Mouse (Mus musculus) brain, embryonic 14.5 days (tissue): Measurements from ENCODE around the gene Ackr2.

Experiments
- CTCF ChIP-seq: fragments of 200-500 bp; IDR thresholded peaks from 2 replicates; pipeline ENCODE4 v1.5.1; 2012; ENCODE audit warnings: inconsistent platforms, mild to moderate bottlenecking, moderate library complexity, borderline replicate concordance; ENCODE audit not compliant: insufficient read depth, insufficient read length; ENCODE audit errors: extremely low read depth
- POLR2A ChIP-seq: fragments of 200-500 bp; IDR thresholded peaks from 2 replicates; pipeline ENCODE4 v1.6.1; 2012; ENCODE audit warnings: mild to moderate bottlenecking, inconsistent platforms, borderline replicate concordance; ENCODE audit not compliant: poor library complexity, insufficient read depth, insufficient read length, severe bottlenecking; ENCODE audit errors: extremely low read depth

DNA sequence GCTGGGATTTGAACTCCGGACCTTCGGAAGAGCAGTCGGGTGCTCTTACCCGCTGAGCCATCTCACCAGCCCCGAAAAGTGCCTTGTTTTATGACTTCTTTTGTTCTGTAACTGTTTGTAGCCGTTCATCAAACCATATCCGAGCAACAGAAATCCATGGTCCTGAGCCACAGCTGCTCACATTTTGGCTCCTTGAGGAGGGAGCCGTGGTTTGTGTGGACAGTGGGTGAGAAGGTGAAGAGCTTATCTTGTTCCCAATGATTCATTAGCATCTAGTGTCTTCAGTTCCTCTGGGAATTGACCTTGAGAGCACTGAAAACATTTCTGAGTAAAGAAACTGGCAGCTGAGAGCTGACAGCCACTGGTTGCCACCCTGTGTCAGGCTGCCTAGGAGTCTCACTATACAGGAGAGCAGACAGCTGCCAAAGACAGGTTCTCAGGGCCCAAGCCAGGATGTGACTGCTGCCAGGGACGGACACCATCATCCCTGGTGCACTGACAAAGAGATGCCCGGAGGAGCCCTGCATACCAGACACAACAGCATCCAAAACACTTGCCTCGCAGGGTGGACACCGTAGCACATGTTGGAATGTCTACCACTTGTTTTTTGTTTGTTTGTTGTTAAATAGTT lies 6.0 kb upstream of the Ackr2 start:
- TF ChIP-seq CTCF (no peak), POLR2A (no peak)
